Mouse (Mus musculus): ENCODE results near the gene Fmnl3.

DNA sequence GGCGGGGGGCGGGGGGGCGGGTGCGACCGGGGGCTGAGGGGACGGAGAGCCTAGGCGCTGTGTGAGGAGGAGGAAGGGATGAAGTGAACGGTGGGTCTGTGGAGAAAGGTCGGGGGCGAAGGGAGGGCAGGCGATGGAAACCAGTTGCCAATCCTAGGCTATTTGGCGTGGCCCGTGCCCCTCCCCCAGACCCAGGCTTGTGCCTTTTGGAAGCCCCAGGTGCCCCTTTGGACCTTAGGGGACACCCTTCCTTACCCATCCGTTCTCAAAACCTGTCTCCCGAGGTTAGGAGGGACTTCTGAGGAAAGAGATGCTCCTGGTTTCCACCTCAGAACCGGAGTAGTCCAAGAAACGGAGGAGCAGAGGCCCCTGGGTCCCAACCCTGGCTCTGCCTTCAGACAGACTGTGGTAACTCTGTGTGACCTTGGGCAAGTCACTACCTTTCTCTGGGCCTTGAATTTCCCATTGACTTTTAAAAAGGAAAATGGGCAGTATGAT is 74.7 kb downstream of the Fmnl3 start, which contains the start of gene Fam186b:
- TF ChIP-seq POLR2A (IDR thresholded peaks at IDR 0.05; ENCODE audit: insufficient read depth, low read depth, low read length): no peak
- TF ChIP-seq CTCF (IDR thresholded peaks at IDR 0.05): no peak
- no peak for TF ChIP-seq EP300 (IDR thresholded peaks at IDR 0.05; ENCODE audit: insufficient read depth, low read depth, low read length)

Data from heart, adult 2 months (tissue).